Mouse (Mus musculus): ENCODE data around the gene Plppr3.

Plppr3 gene

GRCm38 (mm10) chr10:79874290-79874862, at the start of gene Plppr3, which contains the start of gene Prtn3:
TSS of gene Plppr3 (minus strand) at chr10:79874634.
TSS of gene Prtn3 (plus strand) at chr10:79874476.
- DNase-seq (ENCODE audit: low spot score), result peak; percentile 79

- DNase-seq (ENCODE audit: low spot score), result no peak
These were observed 47.1 kb upstream of the Plppr3 start for GRCm38 (mm10) chr10:79921572-79921971.

- DNase-seq (ENCODE audit: low spot score), result no peak
These were observed 46.6 kb upstream of the Plppr3 start, which contains the start of gene R3hdm4 for GRCm38 (mm10) chr10:79920958-79921535. TSS of gene R3hdm4 (minus strand) at chr10:79921208.

GRCm38 (mm10) chr10:79920056-79920890, 45.8 kb upstream of the Plppr3 start:
- no peak for DNase-seq (ENCODE audit: low spot score)

- no peak for DNase-seq (ENCODE audit: low spot score)
These were observed 44.9 kb upstream of the Plppr3 start for GRCm38 (mm10) chr10:79919251-79919849.

GRCm38 (mm10) chr10:79918231-79919078, 44.0 kb upstream of the Plppr3 start:
- no peak for DNase-seq (ENCODE audit: low spot score)

GRCm38 (mm10) chr10:79917532-79918100, 43.2 kb upstream of the Plppr3 start:
- DNase-seq (ENCODE audit: low spot score), result no peak

GRCm38 (mm10) chr10:79916808-79917531, 42.5 kb upstream of the Plppr3 start, which contains the start of gene Kiss1r:
TSS of gene Kiss1r (plus strand) at chr10:79916971.
- DNase-seq (ENCODE audit: low spot score), result peak; percentile 89

GRCm38 (mm10) chr10:79916081-79916480, 41.6 kb upstream of the Plppr3 start:
- no peak for DNase-seq (ENCODE audit: low spot score)

GRCm38 (mm10) chr10:79914948-79915596, 40.6 kb upstream of the Plppr3 start:
- no peak for DNase-seq (ENCODE audit: low spot score)

- DNase-seq (ENCODE audit: low spot score), result no peak
These were observed 39.9 kb upstream of the Plppr3 start for GRCm38 (mm10) chr10:79914131-79914947.

- DNase-seq (ENCODE audit: low spot score), result no peak
These were observed 38.0 kb upstream of the Plppr3 start for GRCm38 (mm10) chr10:79912412-79912811.

- no peak for DNase-seq (ENCODE audit: low spot score)
These were observed 36.1 kb upstream of the Plppr3 start, which contains the start of gene Gm26602 for GRCm38 (mm10) chr10:79910556-79910955. TSS of gene Gm26602 (plus strand) at chr10:79910856.

- no peak for DNase-seq (ENCODE audit: low spot score)
These were observed 34.9 kb upstream of the Plppr3 start for GRCm38 (mm10) chr10:79909092-79909922.

- DNase-seq (ENCODE audit: low spot score), result peak; percentile 98
These were observed 34.0 kb upstream of the Plppr3 start, which contains the start of gene Med16 for GRCm38 (mm10) chr10:79908167-79909091. TSS of gene Med16 (minus strand) at chr10:79908923.

- DNase-seq (ENCODE audit: low spot score), result no peak
These were observed 33.0 kb upstream of the Plppr3 start for GRCm38 (mm10) chr10:79907415-79907814.

GRCm38 (mm10) chr10:79906712-79907111, 32.3 kb upstream of the Plppr3 start:
- DNase-seq (ENCODE audit: low spot score), result no peak

All from embryo, embryonic 10.5 days (tissue).